Mouse (Mus musculus): ENCODE measurements around the gene March11. TPM values are rescaled to one million over a fixed set of nuclear protein-coding genes. Genes with fewer than 3 reads are reported as not detected.

Gene March11
- total RNA-seq, 2 experiments from 2014 or later, result not detected

DNA sequence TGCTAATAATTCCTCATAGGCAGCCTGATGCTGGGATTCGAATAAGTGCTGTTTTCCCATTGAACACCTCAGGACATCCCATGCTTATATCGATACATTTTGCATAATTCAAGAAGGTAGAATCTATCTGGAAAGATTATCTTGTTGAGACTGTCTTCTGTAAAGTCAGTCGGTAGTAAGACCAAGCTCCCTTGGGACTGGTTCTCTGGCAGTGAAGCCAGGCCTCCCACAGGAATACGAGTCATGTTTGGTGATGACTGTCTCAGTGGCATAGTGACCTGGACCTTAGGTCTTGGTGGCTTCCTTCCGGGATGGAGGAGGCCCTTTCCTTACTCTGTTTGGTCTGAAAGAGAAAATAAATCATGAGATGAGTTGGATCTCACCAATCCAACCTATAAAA lies 57.7 kb downstream of the March11 start:
- intact Hi-C loops (cut with DNase I), result no loop called here
- DNase-seq, result no peak

DNA sequence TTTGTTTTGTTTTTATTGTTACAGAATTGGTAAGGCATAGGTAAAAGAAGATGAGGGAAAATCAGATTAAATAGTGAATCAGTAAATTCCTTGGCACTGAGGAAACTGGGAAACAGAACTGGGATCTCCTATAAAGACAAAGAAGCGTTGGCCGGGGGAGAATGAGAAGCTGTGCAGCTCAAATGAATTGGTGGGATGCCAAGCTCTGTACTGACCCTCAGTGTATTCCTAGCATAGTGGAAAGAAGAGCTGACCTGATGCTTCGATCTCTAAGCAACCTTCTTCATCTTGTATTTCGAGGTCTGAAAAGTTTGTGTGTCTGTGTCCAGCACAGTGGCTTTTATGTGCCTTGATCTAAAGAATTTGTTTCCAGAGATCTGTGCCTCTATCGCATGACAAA lies 64.9 kb downstream of the March11 start:
- no peak for DNase-seq
- intact Hi-C loops (cut with DNase I), result no loop called here

DNA sequence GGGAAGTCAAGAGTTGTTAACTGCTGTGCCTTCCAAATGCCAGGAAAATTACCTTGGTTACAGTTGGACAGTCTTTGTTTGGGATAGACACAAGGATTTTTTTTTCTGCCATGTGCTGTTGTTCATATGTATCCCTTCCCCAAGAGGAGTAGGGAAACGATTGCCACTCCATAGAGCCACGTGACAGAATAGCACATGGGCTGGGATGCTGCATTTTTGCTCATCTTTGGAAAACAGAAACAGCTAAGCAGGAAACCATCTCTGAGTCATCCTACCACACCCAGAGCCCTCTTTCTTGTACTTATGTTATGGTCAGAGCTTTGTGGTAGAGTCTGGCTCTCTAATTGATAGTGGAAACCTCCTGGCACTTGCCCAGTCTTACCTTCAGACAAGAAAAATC lies 65.4 kb downstream of the March11 start:
- intact Hi-C loops (cut with DNase I), result no loop called here
- DNase-seq, result no peak

DNA sequence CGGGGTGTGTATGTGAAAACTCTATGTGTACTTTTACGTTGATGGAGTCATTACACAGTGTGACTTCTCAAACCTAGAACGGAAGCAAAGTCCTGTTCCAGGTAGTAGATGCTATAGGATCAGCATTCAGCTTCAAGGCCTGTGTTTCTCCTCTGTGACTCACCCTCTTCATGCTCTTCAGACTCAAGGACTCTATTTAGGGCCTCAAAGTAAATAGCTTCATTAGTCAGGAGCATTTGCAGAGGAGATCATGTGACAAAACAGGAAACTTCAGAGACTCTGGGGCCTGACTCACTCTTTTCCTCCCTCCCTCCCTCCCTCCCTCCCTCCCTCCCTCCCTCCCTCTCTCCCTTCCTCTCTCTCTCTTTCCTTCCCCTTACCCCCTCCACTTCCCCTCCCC lies 66.1 kb downstream of the March11 start:
- intact Hi-C loops (cut with DNase I), result no loop called here
- no peak for DNase-seq

DNA sequence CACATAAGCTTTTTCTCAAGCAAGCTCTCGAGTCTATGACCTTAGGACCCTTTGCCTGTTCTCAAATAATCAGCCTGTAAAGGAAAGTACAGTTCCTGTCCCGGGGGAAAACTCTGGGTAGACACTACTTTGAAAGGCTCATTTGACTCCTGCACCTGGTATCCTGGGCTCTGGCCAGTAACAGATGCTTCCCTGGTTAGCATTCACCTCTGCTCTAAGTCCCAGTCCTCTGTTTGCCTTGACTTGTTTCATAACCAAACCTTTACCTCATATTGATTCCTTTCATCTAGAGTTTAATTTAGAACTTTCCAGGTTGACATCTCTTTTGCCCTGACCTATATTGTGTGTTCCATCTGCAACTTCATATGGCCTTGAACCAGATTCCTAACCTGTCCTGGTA lies 68.5 kb downstream of the March11 start:
- intact Hi-C loops (cut with DNase I), result no loop called here
- DNase-seq, result no peak

DNA sequence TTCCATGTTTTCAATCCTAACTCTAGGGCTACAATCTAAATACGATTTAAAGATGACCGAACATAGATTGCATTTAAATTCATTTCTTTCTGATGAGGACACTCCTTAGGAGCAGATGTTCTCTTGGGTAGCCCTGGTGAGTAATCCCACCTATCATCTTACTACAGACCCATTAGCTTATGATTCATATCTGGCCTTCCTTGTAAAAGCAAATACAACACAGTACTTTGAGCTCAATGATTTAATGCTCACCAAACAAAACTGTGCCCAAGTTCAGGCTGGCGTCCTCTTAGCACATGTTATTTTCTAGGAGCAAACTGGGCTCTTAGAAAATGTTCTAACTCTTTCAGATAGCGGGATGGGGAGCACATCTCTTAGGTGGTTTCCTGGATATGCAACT lies 70.0 kb downstream of the March11 start:
- DNase-seq, result no peak
- intact Hi-C loops (cut with DNase I), result no loop called here

DNA sequence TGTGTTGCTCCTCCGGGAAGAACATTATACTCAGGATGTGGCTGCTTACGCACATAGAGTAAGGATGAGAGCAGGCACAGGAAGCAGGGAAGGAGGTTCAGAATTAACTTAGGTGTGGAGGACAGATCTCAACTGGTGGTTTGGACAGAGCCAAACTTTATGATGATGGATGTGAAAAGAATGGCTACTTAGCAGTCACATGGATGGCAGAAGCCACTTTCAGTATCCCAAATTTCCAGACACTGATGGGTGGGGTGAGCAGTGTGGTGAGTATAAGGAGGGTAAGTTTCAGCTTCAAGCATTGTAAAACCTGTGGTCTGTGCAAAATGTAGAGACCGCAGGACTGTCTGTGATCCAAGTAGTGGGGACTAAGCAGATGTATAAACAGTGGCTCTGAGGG lies 71.0 kb downstream of the March11 start:
- intact Hi-C loops (cut with DNase I), result no loop called here
- DNase-seq, result no peak

DNA sequence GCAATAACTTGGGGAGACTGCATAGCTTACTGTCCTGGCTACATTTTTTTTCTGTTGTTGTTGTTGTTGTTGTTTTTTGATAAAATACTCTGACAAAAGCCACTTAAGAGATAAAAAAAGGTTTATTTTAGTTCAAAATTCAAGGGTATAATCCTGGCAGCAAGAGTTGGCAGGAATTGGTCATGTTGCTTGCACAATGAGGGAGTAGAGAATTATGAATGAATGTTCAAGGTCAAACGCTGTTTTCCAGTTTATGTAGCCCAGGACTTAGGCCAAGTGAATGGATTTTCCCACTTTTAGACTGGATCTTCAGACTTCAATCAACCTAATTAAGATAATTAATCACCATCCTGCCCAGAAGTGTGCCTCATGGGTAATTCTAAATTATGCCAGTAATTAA lies 72.0 kb downstream of the March11 start:
- DNase-seq, result no peak
- intact Hi-C loops (cut with DNase I), result no loop called here

DNA sequence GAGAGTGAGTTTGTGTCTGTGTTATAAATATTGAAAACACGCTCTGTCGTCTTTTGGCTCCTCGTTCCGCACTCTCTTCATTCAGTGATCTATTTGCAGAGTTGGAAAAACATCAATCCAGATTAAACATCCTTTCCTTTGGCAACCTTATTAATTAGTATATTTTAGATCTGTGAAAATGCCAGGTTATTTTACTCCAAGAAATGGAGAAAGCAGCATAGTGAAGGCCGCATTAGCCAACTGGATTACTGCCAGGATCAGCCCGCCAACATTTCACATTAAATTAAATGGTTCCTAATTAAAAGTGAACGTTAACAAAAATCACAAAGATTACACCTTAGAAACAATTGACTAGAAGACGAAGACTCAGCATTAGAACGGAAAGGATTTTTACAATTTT lies 81.2 kb downstream of the March11 start:
- intact Hi-C loops (cut with DNase I), result no loop called here
- no peak for DNase-seq

DNA sequence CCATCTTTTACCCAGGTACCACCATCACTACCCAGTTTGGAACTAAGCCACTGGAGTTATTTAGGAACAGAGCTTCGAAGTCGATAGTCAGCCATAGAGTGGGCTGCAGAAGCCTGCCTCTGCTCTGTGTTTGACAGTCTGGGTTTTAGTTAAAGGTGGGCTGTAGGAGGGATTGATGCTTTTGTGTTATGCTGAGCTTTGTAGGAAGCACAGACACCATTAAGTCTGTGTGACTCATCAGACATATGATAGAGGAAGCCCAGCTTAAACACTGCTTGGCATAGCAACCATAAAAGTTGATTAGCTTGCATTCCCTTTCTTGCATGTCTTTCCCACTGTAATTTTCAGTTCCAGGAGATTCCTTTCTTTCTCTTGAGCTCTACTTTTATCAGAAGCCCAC lies 87.7 kb downstream of the March11 start:
- no peak for DNase-seq
- intact Hi-C loops (cut with DNase I), result no loop called here

DNA sequence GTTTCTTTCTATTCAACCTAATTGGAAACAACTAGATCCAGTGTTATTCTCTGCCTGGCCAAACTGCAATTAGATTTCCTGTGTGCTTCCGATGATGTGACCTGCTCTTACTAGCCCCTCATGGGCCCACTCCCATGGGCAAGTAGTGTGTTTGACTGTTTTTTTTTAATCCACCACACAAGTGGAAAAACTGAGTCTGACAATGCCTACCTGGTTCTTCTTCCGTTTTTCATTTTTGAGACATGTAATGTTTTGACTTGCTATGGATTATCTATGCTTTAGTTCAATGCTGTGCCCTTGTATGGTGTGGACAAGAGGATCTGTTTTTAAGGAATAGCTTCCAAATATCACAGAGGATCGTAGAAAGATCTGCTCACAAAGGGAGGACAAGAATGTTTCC lies 116.4 kb downstream of the March11 start:
- DNase-seq, result no peak
- intact Hi-C loops (cut with DNase I), result no loop called here

DNA sequence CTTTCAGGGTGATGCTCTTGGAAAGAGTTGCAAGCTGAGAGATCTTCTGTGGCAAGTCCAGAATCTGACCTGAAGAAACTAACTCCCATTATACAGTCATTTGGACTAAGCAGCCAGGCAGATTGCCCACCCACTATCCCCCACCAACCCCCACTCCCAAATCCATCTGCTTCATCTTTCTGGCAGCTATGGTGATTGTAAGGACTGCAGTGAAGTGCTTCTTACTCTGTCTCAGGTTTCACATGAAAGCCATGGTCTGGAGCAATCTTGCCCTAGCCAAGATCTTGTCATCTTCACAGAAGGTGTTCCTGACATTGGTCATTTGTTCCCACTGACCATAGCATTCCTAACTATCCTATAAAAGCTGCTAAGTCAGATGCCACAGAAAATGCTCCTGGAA lies 117.4 kb downstream of the March11 start:
- no peak for DNase-seq
- intact Hi-C loops (cut with DNase I), result no loop called here

DNA sequence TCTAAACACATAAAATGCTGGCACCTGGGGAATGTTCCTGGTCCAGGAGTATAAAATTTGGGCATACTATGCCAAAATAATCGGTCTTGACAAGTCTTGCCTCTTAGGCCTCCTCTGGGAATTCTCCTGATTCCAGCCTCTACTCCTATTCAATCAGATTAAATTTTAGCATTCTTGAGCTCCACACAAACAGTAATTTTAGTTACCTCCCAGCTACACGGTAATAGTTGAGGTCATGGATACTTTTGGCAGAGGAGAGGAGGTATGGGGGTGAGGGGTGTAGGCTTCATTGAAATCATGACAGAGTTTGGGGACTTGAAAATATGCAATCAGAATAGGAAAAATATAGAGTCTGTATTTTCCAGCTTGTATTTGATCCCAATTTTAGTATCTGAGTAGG lies 121.7 kb downstream of the March11 start:
- DNase-seq, result no peak
- intact Hi-C loops (cut with DNase I), result no loop called here

DNA sequence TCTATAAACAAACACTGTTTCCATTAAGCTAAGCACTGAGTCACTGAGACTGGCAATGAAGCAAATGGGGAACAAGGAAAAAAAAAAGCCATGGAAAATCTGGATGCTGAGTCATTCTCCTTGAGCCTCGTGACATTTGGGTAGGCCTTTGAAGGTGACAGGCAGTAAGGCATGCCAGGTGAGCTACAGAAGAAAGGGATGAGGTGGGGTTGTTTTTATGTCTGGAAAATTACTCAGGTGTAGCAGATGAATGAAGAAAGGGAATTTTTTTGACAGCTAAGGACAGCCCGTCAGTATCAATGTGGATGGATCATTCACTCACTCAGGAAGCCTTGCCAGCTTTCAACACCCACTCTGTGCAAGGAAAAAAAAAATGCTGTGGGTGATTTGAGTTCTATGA lies 123.8 kb downstream of the March11 start:
- no peak for DNase-seq
- intact Hi-C loops (cut with DNase I), result no loop called here

DNA sequence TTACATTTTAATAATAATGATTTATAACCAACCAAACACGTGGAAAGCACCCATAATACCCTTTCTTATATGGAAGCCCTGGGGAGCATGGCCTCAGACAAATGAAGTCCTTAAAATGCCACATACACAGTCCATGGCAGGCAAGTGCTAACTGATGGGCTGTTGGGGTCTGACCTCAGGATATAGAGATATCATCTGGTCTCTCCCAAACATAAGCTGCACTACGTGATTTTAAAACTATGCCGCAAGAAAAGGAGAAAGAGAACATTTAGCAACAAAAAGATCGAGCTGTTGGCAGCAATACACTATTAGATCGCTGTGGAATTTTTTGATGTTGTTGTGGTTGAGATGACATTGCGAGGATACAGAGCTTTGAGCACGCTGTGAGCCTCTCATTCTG lies 126.9 kb downstream of the March11 start:
- no peak for DNase-seq
- intact Hi-C loops (cut with DNase I), result no loop called here

DNA sequence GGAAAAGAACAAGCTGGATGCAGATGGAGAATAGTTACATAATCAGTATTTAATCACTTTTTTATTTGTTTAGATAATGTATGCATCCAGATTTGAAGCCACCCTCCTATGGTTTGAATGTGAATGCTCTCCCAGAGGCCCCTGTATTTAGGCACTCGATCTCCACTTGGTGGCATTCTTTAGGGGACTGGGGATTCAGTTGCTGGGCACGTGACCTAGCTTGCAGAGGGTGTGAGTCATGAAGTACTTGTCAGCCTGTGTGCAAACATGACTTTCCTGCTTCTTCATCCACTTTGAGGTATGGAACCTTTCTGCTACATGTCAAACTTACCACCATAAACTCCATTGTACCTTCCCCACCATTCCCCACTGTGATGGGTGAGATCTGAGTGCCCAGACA lies 128.3 kb downstream of the March11 start:
- intact Hi-C loops (cut with DNase I), result no loop called here
- DNase-seq, result no peak

Data from heart, postnatal 10 days (tissue).